Mouse (Mus musculus) spleen, postnatal 10 days (tissue): ENCODE results near the gene Camkk2.

Source experiments
- DNase-seq, 2 experiments: peaks; one replicate each; pipeline ENCODE4 v3.0.0; 2021 to 2022; ENCODE audit warnings: low spot score in 2 of 2

The Camkk2 gene

DNA sequence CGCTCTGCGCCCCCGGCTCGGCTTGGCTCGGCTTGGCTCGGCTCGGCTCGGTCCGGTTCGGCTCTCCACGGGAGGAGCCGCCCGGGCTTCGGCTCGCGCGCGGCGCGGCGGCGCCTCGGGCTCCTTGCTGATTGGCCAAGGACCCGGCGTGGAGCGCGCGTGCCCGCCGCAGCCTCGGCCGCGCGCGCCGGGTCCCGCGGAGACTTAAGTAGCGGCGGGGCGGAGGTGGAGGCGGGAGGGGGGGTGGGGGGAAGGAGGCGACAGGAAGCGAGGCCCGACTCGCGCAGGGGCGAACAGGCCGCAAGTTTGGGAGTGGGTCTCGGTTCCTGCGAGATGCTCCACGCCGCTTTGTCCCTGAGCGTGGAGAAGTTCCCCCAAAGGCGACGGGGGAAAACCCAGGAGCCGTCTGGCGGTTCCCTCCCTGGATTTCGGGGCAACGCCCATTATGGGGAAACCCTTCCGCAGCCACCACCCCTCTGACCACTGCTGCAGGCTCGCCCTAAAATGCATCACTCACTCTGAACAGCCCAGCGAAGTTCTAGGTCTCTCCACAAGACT, at the start of gene Camkk2:
Camkk2 (minus strand) TSS at position 133 of the 558 bp plus-strand sequence.
- DNase-seq = peak in 1 of 2 experiments; percentile 83

DNA sequence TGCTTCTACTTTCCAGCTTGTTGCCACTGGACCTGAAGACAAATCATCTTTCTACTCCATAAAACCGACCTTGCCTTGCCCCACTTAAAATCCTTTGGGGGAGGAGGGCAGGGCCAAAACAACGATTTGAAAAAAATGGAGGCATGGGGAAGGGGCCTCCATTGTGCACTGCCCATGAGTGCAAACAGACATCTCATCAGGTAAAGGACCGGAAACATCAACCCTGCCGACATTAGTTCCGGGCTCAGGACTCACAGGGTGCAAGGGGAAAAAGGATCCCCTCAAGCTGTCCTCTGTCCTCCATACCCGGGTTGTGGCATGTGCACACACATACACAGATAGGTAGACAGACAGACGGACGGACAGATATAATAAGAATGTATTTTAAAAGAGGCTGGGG, 45.9 kb upstream of the Camkk2 start:
- DNase-seq = no peak

DNA sequence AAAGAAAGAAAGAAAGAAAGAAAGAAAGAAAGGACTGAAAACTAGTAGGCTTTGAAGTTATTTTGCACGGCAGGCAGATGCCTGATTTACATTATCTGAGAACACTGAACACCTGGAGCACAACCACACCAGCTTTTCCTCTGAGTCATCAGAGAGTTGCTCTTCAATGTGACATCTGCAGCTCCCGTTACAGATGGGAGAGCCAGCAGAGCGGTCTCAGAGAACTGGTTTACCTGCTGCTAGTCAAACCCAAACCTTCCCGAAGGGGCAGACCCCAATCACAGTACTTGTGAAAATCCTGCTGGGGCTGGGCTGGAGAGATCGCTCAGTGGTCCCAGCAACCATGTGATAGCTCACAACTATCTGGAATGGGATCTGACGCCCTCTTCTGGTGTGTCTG, 45.2 kb upstream of the Camkk2 start:
- no peak for DNase-seq

DNA sequence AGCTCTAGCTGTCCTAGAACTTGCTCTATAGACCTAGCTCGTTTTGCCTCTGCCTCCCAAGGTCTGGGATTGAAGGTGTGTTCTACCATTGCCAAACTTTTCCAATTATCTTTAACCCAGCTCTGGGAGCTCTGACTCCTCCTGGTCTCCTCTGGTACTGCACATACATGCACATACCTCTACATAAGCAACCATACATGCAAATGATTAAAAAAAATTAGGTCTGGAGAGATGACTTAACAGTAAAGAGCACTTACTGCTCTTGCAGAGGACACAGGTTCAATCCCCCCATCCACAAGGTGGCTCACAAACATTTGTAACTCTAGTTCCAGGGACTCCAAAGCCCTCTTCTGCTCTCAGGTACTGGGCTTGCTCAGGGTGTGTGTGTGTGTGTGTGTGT, 44.8 kb upstream of the Camkk2 start:
- DNase-seq = peak in 1 of 2 experiments; percentile 43

DNA sequence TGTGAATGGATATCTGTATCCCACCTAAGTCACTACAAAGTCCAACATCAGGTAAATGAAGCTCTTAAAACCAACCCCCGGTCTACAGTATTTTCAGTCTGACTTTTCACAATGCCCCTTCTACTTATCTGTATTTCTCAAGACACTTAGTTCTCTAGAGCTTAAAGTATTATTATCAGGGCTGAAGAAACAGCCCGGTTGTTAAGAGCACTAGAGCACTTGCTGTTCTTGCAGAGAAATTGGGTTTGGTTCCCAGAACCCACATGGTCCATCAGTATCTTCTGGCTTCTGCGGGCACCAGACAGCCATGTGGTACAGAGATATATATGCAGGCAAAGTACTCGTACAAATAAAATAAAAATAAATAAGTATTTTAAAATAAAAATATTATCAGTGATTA, 43.2 kb upstream of the Camkk2 start:
- DNase-seq = no peak

DNA sequence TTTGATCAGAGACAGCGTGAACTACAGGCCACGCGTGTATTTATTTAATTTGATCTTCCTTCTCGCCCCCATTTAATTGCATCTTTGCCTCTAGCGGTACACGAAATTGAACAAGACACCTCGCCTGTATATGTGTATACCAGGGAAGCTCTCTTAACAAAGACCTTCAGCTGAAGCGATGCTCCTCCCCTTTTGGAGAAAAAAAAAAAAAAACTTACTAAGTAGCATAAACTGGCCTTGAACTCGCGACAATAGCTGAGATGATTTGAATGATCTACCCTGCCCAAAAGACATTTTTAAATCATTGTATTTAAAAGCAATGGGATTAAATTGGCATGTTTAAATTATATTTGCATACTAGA, 42.3 kb upstream of the Camkk2 start:
- DNase-seq = no peak

DNA sequence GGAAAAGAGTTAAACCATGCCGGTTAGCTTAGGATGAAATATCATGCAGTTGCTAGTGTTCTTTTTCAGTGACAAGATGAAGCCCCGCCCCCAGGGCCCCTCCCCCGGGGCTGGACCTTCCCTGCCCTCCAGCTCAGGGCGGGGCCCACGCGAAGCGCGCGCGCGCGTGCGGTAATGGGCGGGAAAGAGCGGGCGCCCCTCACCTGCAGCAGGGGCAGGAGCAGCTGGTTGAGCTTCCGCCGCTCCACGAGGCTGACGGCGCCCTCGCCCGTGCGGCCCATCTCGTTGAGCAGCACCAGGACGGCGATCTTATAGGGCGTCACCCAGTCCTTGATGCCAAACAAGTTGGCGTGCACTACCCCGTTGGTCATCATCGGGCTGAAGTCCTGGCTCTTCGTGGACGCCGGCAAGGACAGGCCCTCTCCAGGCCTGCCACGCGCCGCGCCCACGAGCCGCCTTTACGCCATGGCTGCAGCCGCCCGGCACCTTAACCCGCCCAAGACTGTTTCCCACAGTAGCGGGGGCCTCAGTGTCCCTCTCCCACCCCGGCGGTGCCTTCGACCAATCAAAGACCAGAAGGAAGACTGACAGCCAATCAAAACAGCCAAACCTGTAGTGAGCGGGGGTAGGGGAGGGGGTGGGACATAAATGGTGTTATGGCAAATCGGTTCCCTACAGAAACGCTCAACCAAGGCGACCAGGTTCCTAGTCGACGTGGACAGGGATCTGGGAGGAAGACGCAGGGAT, 41.7 kb upstream of the Camkk2 start, which contains the start of gene Anapc5:
Anapc5 (minus strand) TSS at position 563 of the 747 bp plus-strand sequence.
- peak; percentile 89 to 96 for DNase-seq

DNA sequence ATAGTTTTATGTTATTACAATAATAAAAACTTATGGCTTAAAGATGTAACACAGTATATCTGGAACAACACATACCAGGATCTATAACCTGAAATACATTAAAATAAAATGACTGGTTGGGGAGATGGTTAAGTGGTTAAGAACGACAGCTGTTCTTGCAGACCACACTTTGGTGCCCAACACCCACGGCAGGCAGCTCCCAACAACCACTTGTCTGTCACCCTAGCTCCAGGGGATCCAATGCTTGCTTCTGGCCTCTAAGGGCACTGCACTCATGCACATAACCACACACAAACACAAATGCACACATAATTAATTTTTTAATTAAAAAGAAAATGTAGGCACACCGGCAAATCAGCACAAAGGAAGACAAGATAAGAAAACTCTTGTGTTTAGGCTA, 33.5 kb upstream of the Camkk2 start:
- DNase-seq = no peak

DNA sequence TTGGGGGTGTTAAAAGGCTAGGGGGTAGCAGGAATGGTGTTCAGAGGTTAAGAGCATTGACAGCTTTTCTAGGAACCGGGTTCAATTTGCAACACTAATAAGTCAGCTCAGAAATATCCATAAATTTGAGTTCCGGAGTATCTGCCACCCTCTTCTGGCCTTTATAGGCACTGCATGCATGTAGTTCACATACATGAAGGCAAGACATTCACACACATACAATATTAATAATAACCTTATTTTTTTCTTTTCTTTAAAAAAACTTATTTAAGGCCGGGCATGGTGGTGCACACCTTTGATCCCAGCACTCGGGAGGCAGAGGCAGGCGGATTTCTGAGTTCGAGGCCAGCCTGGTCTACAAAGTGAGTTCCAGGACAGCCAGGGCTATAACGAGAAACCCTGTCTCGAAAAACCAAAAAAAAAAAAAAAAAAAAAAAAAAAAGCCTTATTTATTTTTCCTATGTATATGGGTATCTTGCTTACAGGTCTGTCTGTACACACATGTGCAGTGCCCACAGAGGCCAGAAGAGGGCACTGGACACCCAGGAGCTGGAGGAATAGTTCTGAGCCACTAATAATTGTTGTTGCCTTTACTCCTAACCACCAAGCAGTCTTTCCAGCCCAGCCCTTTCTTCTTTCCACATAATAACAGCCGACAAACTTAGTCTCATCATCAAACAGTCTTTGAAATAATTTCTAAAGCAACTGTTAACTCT, 32.3 kb upstream of the Camkk2 start:
- DNase-seq = peak; percentile 64 to 86

DNA sequence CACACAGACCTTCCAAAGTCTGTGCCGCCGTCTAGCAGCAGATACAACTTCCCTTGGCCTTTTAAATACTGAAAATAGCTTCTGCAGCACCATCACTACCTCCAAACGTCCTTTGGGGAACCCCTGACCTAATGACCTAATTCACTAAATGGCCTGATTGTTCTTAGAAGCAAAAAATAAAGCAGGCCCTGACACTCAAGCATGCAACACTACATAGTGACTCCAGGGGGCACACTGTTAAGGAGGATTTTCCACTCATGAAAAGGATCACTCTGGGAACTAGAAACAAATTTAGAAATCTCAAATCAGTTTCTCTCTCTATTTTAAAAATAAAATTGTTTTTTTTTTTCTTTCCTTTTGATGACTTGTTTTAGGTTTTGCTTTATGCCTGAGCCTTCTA, 26.3 kb upstream of the Camkk2 start:
- no peak for DNase-seq

DNA sequence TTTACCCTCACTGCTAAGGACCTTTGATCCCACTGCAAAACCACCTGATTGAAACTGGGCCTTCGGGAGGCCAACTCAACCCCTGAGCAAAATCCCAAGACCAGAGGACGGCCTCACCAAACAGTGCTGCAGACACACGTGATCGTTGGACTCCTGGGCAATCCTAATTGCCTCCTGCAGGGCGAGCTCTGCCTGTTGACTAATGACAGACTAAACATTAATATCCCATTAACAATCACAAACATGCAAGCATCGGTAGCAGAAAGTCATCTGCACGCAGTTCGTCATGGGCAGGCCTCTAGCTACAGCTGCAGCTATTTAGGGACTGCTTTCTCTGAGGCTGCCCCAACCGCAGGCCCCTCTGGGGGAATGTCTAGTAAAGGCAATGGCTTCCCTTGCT, 23.5 kb upstream of the Camkk2 start:
- DNase-seq = no peak

DNA sequence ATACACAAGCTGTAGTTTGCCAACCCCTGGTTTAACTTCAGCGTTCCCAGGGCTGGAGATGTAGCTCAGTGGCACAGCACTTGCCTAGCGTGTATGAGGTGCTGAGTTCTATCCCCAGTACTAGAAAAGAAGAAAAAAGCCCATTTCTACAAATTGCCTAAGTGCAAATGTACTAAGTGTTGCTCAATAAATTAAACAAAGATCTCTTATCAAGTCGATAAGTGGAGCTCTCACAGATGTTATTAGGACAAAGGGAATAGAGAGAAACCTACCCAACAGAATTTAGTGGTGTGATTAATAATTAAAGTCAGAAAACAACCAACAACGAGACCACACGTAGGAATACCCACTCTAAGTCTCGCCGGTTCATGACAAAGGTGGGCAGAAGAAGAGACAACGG, 22.5 kb upstream of the Camkk2 start:
- DNase-seq = no peak

DNA sequence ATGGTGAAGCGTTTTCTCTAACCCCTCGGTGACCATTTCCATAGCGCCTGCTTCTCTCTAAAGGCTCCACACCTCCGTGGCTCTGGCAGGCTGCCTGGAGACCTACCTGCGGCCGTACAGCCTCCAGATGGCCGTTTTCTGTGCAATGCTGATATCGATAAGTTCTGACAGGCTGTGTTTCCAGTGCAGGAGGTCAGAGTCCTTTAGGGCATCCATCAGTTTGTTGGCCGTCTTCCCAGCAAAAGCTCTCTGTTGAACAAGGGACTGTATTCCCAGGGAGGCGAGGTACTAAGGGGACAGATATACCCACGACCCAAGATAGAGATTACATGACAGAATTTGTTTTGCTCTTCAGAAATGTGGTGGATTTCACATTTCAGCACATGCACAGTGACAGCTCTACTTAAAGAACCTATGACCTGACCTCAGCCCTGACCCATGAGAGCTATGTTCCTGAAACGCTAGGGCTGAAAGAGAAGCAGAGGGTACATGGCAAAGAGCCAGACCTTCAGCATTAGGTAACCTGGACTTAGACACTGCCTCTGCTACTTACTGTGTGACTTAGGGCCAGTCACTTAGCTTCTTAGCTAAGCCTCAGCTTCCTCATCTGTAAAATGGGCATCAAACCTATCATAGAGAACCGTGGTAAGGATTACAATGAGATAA, 21.3 kb upstream of the Camkk2 start:
- no peak for DNase-seq

DNA sequence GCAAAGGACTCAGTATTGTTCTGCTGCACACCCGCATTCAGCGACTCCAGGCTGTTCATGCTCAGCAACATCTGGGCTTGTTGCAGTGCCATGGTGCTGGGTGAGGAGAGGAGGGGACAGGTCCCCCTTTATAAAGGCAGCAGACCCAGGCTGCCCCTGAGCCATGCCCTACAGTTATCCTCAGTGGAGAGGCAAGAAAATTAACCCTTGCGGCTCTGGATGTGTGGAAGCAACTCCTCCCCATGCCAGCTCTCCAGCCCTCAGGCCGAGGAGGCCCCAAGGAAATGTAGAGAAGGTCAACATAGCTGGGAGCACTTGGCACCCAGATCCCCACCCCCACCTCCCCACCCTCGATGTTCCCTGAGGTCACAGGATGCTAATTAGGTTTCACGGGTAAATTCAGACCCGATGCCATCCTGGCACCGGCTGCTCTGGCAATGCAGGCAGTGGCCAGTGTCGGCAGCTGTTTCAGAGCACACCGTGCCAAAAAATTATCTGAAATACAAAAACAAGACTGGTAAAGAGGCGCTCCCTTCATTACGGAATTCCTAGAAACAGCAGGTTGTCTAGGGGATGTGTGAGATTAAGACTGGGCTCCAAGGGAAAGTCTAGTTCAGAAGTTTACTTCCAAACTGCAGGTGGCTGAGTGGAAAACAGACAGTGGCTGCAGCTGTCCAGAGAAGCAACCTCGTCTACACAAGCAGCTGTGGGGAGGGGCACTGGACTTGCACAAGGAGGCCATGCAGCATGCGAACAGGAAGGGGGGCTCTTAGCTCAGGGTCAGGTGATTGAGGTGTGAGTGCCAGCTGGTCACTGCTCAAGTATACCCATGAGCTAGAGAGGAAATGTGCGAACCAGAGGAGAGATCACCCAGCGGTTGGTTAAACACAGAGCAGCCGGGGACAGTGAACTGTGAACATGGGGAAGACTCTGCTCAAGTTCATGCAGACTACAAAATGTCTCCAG, 20.5 kb upstream of the Camkk2 start:
- no peak for DNase-seq

DNA sequence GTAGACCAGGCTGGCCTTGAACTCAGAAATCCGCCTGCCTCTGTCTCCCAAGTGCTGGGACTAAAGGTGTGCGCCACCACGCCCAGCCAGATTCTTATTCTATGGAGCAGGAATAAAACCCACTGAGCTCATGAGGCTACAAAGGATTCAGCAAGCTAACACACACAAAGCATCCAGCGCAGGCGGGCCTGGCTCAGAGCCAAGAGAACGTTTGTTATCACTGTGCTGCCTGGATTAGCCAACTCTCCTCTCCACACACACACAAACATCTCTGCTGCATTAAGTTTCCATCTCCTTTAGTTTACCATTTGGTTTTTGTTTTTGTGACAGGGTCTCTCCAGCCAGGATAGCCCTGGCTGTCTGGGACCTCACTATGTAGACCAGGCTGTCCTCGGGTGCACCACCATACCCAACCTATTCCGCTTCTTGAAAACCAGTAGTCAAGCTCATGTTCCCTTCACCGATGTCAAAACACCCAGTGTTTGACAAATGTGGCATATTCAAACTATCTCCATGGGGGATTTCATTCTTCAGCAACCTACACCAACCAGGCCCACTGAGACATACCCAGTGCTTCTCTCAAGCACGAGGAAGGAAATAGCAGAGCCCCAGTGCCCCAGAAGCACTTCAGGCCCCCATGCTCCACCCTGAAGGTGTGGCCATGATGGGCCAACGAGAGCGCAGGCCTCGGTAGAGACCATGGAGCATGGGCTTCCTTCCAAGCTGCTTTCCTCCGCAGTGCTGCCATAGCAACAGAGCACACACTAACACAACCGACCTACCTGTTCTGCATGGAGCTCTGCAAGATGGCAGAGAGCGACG, 19.6 kb upstream of the Camkk2 start:
- peak; percentile 42 to 71 for DNase-seq

DNA sequence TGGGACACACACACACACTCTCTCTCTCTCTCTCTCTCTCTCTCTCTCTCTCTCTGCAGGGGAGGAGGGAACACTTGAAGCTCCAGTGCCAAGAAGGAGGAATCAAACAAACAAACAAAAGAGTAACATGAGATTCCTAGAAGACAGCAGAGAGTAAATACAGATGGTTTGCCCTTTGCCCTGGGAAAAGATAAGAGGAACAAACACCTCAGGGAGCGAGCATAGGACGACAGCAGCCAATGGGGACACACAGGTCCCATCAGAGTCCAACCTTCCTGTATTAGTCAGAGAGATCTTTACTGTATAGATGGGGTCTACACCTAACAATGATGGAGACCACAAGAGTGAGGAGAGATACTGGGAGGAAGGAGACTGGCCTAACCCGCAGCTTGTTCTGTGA, 18.7 kb upstream of the Camkk2 start:
- DNase-seq = no peak

DNA sequence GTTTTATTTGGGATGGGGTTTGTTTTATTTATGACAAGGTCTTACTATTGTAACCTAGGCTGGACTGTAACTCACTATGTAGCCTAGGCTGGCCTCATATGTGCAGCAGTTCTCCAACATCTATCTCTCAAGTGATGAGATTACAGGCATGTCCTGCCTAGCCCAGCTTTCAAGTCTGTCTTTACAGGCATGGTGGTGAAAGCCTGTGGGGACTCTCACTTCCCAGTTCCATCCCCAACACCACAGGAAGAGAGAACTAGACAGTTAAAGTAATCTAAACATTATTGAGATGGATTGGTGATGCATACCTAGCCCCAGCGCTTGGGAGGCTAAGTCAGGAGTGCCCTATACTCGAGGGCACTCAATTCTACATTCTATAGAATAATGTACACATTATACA, 9.5 kb upstream of the Camkk2 start:
- DNase-seq = no peak

DNA sequence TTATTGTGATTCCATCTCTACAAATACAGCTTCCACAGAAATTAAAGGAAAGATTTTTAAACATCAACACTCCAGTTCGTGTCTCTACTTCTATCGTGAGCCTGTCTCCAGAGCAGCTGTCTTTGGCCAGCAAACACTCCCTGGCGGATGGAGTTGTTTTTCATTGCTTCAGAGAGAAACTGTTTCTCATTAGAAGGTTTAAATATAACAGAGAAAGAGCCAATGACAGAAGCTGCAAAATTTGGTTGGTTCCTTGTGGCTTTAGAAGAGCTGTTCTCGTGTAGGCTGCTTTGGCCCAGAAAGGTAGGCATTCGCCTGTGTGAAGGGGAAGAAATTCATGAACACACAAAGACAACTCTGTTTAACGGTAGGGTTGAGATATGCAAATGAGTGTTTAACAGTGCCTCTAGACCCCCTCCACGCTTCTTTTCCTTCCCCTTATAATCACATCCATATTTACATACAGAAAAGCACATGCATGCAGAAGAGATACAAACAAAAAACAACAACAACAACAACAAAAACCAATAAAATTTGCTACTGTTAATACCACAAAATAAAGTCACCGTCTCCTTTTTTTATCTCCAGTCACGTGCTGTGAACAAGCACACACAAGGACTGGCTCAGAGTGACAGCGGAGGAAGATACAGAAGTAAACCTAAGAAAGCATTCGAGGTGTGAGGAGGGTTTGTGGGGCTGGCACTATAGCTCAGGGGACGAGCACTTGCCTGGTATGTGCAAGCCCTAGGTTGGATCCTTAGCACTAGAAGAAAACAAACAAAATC, 7.0 kb upstream of the Camkk2 start:
- DNase-seq = no peak

DNA sequence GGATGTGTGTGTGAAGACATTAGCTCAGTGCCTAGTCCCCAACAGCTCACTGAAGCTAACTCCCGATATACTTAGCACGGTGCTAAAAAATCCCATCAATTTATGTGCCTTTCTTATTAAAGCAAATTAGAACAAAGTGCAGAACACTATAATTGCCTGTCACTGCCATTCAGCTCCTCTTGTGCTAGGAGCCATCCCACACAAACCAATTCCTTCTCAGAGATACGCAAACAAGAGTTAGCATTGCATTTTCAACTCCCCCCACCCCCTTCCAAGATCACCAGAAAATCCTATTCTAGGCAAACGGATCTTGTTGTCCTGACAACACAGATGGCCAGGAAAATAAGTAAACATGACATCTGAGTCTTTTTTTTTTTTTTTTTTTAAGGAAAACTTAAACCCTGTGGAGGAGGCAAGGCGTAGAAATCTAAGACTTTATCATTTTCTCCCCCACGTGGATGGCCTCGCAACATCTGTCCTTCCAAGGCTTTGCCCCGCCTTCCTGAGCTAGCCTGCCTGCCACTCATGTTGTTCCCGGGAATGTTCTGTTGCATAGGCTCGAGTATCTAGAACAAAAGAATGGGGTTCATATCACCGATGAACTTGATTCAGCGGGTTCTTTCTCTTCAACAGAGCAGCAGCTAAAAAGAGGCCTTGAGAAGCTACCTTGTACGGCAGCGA, 4.7 kb upstream of the Camkk2 start:
- no peak for DNase-seq
